Mouse (Mus musculus) cortical plate, adult 2 months (tissue): Measurements from ENCODE around the gene Irf2bpl.
A peak's percentile ranks its signal among the peaks of the same experiment; 100 is the strongest.

Experiments used
- CTCF ChIP-seq: fragments of 200-500 bp; IDR thresholded peaks from 2 replicates; pipeline ENCODE4 v1.5.1; 2011; ENCODE audit warnings: mild to moderate bottlenecking, control low read depth, low read length; ENCODE audit not compliant: insufficient read depth; ENCODE audit errors: extremely low read depth
- POLR2A ChIP-seq: fragments of 200-500 bp; IDR thresholded peaks from 2 replicates; pipeline ENCODE4 v1.6.1; 2011; ENCODE audit warnings: mild to moderate bottlenecking, low read length, control low read depth; ENCODE audit not compliant: insufficient read depth; ENCODE audit errors: extremely low read depth

- TF ChIP-seq POLR2A: 0 out of 2 replicates have a peak, but pooled peaks have one; percentile 18
- TF ChIP-seq CTCF: no peak
Observed at GRCm38 (mm10) chr12:86896441-86896890, 11.9 kb upstream of the Irf2bpl start.
